Mouse (Mus musculus): Measurements from ENCODE around the gene Trim15.

The Trim15 gene

DNA sequence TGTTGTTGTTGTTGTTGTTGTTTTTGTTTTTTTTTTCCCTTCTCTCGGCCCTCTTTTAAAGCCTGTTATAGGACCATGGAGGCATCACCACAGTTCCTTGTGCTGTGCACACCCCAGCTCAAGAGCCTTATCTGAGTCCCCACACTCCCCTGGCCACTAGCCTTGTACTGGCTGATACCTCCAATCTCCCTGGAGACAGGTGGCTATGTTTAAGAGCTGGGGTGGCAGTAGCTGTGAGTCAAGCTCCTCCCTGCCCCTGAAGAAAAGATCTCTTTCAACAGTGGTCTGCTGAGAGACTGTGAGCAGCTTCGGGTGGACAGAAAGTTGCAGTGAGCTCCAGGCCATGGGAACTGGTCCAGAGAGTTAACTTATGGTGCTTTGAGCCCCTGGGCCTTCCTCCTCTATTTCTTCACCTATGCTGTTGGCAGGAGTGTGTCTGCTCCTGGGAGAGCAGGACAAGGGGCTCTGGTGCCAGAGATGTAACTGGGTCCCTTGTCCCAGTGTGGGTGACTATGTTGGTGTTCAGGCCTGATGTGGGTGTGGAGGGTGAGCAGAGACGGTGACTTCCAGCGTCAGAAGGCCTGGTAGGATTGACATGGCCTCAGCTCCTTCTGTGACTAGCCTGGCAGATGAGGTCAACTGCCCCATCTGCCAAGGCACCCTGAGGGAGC, 2.4 kb upstream of the Trim15 start, which contains the start of gene Trim10:
TSS of gene Trim10 (plus strand) at position 291 of the 671 bp plus-strand sequence.
- DNase-seq, result no peak

DNA sequence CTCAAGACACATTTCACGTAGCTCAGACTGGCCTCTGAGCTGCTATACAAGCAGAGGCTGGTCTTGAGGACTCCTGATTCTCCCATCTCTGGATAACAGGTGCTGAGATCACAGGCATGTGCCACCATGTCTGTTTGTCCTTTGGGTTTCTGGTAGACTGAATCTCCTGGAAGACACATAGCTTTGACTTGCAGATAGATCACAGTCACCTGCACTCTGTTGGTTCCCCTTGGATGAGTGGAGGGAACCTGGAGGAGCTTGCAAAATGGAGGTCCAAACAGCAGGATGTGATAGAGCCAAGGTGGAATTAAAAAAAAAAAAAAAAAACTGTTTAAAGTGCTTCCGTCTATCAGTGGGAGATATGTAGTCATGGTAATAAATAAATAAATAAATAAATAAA, 1.8 kb upstream of the Trim15 start:
- no peak for DNase-seq

DNA sequence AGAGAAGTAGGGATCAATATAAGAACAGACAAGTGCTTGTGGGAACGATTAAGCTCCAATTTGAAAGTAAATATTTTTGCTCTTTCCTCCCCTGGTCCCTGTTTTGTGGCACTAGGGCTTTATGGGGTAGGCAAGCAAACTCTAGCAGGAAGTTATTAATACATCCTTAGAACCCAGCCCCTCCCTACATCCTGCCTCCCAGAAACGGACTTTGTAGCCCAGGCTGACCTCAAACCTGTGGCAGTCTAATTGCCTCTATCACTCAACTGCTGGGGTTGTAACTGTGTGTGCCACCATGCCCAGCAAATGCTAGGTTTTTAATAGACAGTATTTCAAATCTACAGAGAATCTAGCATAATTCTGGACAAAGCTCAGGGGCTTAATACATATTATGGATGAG, 5.3 kb downstream of the Trim15 start:
- no peak for DNase-seq

DNA sequence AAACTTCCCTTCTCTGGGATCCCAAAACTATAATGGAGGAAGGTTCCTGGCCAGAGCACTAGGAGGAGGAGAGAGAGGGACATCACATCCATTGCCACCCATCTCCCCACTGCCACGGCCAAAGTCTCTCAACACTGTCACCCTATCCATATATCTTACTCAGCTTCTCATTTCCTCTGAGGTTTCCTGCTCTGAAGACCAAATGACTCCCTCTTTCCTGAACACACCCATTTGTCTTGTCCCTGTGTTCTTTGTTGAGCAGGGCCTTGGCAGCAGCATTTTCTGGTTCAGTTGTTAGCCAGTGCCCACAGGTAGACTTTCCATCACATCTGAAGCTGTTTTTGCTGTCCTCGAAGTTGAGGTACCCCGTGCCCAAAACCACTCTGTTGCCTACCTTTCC, 8.8 kb downstream of the Trim15 start:
- no peak for DNase-seq

DNA sequence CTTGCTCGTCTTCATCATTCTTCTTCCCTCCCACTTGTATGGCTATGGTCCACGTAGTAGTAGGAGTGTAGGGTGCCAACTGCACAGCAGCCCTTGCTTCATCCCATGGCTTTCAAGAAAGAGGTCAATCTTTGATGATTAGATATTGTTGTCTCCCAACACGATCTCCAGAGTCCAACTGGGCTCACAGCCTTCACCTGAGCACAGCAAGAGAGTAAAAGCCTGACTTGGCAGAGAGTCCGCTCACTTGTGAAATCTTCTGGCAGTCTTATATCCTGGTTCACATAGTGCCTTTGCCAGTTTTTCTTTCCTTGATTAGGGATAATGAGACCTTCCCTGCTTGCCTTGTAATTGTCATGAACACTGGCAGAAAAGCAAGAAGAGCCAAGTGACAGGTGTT, 10.8 kb downstream of the Trim15 start:
- DNase-seq, result no peak

DNA sequence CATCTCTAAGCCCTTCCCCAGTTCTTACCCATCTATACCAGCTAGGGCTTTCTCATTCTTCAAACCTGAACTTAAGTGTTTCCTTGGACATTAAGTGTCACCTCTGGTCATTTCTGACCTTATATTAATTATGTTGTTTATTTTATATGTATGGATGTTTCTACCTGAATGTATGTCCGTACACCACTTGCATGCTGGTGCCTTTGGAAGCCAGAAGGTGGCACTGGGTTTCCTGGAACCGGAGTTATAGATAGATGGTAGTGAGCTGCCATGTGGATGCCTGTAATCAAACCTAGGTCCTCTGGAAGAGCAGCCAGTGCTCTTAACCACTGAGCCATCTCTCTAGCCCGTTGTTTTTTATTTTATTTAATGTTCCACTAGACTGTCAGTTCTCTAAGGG, 11.5 kb downstream of the Trim15 start:
- DNase-seq, result no peak

DNA sequence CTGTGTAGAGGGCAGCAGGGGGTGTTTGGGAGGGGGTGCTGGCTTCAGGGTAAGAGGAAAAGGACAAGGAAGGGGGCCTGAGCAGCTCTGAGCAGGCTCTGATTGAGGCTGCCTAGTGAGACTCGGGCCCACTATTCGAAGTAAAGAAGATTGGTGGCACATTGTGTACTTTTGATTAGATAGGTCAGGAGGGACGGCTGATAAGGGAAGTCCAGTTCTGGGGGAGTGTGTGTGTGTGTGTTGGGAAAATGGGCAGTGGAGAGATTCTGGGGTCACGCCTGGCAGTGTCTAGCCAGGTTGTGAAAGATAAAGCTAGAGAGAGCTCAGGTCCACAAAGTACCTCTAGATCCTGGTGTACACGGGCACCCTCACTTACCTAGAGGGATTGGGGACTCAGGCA, 15.4 kb downstream of the Trim15 start:
- DNase-seq, result no peak

DNA sequence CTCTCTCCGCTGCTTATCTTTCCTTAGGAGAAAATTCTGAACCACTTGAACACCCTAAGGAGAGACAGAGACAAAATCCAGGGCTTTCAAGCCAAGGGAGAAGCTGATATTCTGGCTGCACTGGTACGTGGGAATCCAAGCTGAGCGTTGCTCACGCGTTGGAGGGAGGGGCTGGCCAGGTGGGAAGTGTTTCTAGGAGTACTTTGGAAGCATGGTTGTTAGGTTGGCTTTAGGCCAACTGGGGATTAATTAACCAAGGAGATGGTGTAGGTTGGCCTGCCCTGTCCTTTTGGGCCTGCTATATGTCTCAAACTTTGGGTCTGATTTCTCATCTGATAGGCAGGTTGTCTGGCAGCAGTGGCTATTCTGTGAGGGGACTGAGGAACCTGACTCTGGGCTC, 15.8 kb downstream of the Trim15 start:
- no peak for DNase-seq

DNA sequence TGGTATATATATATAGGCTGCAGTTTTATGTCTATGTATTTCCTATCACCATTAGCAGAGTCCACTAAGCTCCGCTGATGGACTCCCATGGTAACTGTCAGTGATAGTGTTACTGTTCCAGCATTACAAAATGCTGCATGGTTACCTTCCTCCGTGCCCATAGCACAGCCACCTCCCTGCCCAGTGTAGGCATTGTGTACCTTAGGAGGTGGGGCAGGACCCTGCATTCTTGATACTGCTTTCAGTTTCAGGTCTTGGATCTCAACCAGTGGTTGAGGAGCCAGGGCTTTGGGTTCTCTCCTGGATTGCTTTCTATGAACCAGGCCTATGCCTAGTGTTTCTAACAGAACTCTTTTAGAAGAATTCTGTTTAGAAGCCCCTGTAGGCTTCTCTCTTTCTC, 17.0 kb downstream of the Trim15 start:
- no peak for DNase-seq

DNA sequence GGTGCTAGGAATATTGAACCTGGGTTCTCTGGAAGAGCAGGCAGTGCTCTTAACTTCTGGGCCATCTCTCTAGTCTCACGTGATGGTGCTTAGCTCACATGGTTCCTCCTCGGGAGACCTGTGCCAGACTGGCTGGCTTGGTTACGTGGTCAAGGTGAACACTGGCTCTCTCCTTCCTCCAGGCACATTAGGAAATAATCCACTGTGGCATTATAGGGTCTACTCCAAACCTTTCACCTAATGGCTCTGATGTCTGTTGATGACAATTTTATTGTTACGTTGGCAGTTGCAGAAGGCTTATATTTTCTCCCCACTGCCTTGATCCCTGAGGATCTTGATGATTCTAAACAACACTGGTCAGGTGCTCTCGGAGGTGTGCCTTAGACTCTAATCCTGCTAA, 18.1 kb downstream of the Trim15 start:
- no peak for DNase-seq

DNA sequence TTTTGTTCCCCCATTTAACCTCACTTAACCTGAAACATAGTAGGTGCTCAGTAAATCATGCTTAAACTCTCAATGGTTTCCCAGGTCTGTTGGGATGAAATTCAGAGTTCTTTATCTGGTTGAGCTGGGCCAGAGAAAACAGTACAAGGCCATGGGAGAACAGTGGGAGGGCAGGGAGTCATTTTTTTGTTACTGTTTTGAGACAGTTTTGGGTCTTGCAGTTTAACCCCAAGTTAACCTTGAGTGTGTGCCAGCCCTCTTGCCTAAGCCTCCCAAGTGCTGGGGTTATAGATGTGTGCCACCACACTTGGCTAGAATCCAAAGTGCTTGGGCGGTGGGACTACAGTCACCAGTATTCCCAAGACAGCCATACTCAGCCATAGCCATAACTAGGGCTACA, 22.3 kb downstream of the Trim15 start:
- no peak for DNase-seq

DNA sequence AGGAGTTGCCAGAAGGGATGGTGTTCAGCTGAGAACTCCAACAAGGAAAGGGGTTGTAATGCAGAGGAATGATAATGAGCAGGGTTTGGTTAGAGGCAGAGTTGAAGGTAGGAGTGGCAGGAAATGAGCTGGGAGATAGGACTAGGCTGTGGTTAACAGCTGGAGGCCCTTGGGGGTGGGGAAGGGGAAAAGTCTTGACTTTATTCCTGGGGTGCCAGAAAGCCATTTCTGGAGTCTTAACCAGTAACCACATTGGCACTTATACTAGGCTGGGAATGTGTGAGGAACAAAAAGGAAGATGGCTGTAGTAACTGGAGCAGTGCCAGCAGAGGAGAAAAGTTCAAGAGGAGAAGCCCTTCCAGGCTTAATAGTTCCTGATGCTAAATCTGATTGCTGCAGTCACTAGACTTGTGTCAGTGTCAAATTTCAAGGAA, 22.7 kb downstream of the Trim15 start:
- DNase-seq, result no peak

DNA sequence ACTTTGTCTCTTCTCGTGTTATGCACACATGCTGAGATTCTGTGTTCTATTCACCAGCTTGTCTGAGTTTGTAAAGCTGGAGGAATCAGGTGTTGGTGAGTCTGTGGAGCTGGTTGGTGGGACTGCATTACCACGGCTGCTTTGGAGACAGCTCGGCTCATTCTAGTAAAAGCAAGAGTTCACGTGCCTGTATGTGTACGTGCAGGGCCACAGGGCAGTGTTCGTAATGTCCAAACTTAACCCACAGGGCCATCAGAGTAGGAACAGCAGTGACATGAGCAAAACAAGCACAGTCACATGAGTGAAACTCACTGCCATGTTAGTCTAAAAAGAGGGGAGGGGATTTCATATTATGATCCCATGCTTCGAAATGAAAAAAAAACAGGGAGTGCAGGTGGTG, 23.3 kb downstream of the Trim15 start:
- DNase-seq, result no peak

DNA sequence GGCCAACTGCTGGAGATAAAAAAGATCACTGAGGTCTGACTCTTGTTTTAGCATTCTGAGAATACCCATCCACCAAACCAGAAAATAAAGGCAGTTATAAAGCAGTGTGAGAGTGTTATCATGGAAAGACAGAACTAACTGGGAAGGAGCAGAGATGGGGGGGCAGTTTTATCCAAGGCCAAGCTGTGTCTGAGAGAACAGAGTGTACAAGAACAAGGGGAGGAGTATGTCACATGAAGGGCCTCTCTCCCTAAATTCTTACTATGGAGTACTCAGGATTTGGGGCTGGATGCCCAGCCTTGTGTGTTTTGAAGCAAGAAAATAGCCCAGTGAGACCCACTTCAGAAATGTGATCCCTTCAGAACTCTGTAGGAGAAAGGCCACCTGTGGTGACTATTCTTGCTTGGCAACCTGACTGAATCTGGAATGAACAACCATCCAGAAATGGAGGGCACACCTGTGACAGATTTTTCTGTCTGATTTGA, 26.0 kb downstream of the Trim15 start:
- DNase-seq, result no peak

DNA sequence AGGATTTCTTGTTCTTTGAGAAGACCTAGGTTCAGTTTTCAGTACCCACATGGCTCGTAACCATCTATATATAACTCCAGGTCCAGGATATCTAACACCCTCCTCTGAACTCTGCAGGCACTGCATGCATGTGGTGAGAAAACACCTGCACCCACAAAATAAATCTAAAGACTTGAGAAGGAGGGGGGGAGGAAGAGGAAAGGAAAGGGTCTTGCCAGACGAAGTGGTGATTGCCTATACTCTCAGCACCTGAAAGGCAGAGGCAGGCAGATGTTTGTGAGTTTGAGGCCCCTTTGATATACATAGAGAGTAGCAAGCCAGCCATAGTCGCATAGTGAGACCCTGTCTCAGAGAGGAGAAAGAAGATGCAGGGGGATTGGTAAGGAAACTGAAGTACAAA, 27.1 kb downstream of the Trim15 start:
- no peak for DNase-seq

DNA sequence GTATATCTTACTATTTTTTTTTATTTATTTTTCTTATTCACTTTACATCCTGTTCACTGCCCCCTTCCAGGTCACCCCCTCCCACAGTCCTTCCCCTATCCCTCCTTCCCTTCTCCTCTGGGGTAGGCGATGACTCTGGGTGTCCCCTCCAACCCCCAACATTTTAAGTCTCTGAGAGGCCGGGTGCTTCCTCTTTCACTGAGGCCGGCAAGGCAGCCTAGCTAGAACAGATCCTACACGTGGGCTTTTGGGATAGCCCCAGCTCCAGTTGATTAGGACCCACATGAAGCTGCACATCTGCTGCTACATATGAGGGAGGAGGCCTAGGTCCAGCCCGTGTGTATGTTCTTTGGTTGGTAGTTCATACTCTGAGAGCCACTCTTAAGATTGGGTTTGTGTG, 28.0 kb downstream of the Trim15 start:
- DNase-seq, result no peak

DNA sequence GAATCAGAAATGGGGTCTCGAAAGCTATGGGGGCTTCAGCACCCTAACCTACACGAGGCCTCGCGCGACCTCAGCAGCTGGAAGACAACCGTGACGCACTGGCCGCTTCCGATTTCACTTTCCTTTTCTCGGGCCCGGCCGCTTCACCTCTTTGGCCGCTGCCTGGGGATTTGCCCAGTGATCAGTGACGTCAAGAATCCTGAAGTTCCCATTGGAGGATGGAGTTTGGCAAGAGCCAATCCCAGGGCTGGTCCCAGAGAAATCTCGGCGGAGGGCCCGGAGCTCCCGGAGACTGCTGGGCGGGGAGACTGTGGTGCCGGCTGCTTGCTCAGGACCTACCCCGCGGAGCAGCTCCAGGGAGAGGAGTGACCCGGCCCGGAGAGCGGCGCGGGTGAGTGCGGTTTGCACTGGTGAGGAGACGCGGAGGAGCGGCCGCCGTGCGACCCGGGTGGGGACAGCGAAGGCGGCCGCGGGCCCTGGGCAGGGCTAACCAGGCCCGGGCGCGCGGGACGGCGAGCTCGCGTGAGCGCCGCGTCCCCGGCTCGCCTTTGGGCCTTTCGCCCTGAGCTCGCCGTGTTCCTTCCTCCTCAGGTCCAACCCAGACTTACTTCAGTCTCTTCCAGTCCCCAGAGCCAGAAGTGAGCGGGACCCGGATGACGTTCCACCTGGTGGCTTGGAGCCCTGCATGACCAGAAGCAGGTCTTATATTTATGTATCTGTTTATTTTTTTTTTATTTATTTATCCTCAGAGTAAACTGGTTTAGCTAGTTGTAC, 29.9 kb downstream of the Trim15 start, which contains the start of gene Trim26:
TSS of gene Trim26 (plus strand) at position 261 of the 774 bp plus-strand sequence.
- peak; percentile 97 for DNase-seq

DNA sequence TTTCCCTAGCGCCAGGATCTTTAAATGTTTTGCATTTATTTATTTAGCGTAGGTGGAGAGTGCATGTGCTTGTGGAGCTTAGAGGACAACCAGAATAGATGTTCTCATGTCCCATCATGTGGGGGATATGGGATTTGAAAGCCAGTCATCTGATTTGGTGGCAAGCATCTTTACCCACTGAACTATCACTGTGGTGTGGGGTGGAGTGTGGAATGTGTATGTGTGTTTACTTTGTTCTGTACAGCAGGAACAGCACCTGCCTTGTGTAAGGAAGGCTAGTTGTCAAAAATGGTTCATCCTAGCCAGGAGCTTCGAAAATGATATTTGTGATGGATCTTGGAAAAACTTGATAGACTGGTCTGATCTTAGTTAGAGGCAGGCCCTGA, 30.6 kb downstream of the Trim15 start:
- DNase-seq, result peak; percentile 3

DNA sequence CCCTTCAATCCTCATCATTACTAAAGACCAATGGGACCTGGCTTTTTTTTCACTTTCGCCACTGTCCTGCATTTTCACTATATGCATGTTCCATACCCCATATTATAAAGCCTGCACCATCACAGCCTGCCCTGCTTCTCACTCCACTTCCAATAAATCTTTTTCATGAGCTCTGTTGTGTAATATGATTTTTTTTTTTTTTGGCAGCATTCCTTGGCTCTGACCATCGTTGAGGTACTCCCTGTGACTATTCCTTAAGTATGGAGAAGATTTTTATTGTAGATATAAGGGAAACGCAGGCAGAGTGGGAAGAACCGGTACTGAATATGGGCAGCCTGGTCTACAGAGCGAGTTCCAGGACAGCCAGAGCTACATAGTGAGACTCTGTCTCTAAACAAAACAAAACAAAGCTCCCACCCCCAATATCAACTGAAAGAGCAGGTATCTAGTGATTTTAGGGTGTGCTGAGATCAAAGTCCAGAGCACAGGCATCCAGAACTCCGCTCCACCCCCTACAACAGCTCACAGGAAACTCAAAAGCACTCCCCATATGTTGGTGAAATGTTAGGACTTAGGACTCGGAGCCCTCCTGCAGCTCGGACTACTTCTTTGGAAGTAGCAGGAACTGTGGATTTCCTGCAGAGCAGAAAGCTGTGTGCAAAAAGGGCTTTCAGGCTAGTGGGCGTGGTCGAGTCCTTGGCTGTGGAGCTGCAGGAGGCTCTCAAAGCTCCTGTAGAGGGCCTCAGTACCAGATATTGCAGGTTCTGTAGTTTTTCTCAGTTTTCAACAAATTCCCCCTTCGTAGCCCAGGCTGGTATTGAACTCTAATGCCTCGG, 31.2 kb downstream of the Trim15 start:
- DNase-seq, result peak; percentile 55

DNA sequence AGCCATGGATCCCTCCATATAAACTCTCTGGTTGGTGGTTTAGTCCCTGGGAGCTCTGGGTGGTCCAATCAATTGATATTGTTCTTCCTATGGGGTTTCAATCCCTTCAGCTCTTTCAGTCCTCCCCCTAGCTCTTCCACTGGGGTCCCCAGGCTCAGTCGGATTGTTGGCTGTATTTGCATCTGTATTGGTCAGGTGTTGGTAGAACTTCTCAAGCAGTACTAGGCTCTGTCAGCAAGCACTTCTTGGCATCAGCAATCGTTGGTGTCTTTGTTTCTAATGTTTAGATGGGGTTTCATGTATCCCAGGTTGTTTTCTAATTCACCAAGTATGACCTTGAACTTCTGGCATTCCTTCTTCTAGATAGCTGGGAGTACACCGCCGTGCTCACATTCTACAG, 34.3 kb downstream of the Trim15 start:
- no peak for DNase-seq

DNA sequence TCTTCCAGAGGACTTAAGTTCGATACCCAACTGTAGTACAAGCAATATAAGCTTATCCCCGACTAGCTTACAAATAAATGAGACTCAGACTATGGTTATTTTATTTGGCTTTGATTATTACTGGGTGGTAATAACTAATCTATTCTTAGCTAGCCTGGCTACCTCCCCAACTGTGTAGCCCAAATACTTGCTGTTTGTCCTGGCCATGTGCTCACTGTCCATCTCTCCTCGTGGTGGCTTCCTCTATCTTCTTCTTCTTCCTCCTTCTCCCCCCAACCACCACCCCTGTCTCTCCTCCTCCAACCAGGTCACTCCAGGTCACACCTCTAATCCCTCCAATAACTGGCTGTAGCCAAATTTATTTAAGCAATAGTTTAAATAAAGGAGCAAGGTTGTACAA, 36.5 kb downstream of the Trim15 start:
- DNase-seq, result no peak

DNA sequence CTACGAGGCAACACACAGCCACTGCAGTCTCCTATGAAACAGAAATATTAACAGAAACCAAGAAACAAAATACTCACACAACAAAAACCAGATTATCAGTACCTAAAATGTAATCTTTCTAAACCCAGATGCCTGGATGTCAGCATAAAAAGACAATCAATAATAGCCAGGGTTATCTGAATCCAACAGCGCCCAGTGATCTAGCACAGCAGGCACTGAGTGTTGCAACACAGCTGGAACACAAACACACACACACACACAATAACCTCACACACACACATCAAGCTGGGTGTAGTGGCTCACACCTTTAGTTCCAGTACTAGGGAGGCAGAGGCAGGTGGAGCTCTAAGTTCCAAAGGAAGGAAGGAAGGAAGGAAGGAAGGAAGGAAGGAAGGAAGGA, 38.5 kb downstream of the Trim15 start:
- DNase-seq, result no peak

DNA sequence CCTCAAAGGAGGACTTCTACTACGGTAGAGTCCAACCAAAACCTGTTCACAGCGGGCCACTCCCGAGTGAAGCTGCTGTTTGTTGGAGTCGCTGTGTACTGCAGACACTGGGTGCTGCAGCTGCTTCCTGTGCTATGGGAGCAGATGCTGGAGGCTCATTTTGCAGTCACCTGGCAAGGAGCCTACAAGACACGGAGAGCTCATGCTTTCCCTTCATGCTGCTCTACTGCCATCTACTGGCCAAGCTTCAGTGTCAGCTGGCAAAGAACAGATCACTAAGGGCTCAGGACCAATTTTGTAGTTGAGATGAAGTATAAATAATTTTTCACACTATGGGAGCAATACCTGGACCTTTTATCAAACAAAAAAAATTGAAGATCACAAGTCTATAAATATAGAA, 41.0 kb downstream of the Trim15 start:
- DNase-seq, result peak; percentile 91

DNA sequence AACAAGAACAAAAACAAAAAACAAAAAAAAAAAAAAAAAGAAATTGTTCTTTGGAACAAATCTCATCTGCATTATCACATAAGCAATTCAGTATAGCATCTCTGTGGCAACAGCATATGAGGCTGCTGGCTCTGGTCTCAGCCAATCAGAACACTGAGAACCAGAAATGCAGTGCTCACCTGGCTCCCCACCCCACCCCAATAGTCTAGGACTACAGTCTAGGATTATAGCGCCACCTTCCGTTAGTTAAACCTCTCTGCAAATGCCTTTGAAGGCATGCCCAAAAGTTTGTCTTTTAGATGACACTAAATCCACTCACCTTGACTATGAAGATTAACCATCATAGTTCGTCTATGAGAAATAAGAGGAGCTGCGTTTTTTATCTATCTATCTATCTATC, 41.5 kb downstream of the Trim15 start:
- no peak for DNase-seq

Measured in right cerebral cortex, adult 18-20 months (tissue).